Mouse (Mus musculus): ENCODE results near the gene Pnisr. TPM values are rescaled to one million over a fixed set of nuclear protein-coding genes. Genes with fewer than 3 reads are reported as not detected.

Gene Pnisr
- total RNA-seq (2021): 10 to 100 TPM; 62.2 to 88.1 TPM
- long read RNA-seq, experiment 1, full-length matches to known transcripts: 24 of 66 reads
- long read RNA-seq, experiment 1, partial matches to known transcripts: 17 of 66 reads
- long read RNA-seq, experiment 1, other reads (novel, unspliced or antisense): 25 of 66 reads
- long read RNA-seq, experiment 2, full-length matches to known transcripts: 26 of 96 reads
- long read RNA-seq, experiment 2, partial matches to known transcripts: 40 of 96 reads
- long read RNA-seq, experiment 2, other reads (novel, unspliced or antisense): 30 of 96 reads

DNA sequence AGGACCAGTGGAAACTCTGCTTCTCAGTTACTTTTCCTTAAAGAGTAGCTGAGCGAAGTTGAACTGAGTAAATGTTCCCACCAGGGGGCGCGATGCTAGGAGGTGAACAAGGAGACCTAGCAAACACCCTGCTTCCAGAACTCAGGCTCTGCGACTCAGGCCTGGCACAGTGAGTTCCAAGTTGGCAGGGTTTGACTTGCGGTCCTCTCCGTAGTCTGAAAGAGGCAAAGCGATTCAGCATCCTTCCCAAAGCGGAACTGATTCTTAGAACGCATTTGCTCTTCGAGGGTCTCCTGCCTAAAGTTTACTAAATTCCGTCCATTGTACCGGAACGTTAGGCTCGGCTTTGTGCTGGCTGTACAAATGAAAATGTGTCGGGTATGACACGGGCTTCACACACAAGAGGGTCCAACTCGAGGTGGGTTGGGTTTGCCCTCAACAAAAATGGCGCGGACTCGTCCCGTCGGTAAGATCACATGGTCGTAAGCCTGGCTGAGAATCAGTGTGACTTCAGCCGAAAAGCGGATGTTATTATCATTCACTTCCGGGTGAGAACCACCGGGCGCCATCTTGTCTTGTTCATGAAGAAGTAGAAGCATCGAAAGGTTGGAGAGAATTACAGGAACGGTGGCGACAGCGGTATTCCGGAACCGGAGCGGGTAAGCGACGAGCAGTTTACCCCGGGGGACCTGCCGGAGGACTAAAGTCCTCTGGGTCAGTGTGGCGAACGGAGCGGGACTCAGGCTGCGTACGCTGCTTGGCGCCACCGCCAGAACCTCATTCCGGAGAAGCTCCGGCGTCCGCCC is at the start of gene Pnisr:
Pnisr (plus strand) TSS at position 103 of the 806 bp plus-strand sequence.
- DNase-seq (ENCODE audit: low spot score in 2 of 2): peak; percentile 82 to 96

DNA sequence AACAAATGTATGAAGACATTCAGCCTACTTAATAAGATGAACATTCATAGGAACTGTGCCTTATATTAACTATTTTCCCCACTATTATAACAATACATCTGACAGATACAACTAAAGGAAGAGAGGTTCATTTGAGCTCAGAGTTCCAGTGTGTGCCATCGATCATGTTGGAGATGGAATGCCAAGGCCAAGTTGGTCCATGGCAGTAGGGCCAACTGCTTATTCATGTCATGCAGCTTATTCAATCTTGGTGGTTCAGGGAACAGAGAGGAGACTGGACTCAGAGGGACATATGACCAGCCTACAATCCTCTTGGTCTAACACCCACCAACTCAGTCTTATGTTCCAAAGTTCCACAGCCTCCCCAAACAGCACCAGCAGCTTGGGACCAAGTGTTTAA is 46.4 kb upstream of the Pnisr start:
- no peak for DNase-seq (ENCODE audit: low spot score in 2 of 2)

DNA sequence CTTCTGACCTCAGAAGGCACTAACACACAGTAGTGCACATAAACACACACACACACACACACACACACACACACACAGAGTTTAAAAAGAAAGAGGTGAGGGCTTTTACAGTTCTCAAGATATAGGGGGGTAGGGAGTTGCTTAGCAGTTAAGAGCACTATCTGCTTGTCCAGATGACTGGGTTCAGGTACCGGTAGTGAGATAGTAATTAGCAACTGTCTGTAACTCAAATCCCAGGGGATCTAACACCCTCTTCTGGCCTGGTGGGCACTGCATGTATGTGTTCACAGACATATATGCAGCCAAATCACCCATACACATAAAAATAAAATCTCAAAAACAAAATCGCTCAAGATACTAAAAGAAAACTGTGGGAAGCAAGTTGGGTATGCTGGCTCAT is 45.8 kb upstream of the Pnisr start:
- DNase-seq (ENCODE audit: low spot score in 2 of 2): no peak

DNA sequence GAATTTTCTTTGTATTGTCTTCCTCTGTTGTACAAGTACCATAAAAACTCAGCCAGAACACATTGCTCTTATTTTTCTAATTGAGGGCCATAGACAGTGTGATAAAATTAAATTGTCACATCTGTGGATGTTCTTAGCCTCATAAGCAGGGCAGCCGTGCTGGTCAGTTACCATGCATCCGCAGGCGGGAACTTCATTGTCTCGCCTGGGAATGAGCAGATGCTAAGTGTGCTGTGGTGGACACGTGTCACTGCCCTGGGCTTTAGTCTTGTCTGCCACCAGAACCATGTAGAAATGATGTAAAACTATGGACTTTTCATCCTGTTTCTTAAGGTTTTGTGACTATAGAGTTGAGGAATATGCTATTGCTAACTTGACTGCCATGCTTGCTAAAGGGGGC is 40.2 kb upstream of the Pnisr start:
- no peak for DNase-seq (ENCODE audit: low spot score in 2 of 2)

DNA sequence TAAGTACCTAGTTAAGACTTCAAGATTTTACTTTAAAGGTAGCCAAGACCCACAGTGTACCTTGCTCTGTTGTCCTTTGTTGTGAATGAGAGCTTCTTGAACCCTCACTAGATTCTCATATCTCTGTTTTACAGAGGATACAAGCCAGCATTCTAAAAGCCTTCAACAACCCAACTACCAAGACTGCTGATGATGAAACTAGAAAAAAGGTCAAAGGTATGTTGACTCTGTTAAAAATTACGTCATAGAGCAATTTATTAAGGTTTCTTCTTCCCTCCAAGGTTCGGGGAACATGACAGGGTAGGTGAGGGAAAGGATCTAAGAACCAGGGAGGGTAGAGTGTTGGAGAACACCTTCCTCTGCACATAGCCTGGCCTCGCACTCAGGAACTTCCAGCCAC is 36.8 kb upstream of the Pnisr start:
- DNase-seq (ENCODE audit: low spot score in 2 of 2): no peak

- no peak for DNase-seq (ENCODE audit: low spot score in 2 of 2)
Observed at GRCm38 (mm10) chr4:21812635-21813034, 34.7 kb upstream of the Pnisr start.

DNA sequence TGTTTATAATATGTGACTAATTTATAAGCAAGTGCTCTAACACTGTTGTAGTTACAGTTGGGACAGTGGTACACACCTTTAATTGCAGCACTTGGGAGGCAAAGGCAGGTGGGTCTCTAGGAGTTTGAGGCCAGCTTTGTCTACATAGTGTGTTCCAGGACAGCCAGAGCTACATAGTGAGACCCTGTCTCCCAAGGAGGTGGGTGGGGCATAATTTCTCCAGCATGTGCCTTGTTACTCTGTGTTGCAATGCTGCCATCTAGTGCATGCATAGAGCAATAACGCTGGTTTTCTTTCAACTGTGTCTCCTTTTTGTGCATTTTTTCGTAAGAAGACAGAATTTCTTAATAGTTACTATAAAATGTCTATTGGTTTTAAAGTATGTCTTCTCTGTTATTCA is 33.4 kb upstream of the Pnisr start:
- peak in 1 of 2 experiments; percentile 10 for DNase-seq (ENCODE audit: low spot score in 2 of 2)

DNA sequence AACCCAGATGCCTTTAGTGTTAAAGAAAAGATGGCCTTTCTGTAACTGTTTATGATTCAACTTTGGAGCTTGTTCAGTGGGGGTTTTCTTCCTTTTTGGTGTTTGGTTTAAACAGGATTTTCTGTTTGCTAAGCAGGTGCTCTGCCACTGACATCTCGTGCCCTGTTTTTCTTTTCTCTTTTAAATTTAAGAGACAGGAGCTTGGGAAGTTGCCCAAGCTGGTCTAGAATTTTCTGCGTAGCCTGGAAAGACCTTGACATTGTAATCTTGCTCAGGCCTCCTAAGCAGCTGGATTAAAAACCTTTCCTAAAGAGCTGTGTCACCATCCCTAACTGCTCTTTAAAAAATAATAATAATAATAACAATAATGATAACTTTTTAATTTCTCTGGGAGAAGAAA is 20.8 kb upstream of the Pnisr start:
- no peak for DNase-seq (ENCODE audit: low spot score in 2 of 2)

GRCm38 (mm10) chr4:21832844-21833243 is 14.5 kb upstream of the Pnisr start:
- DNase-seq (ENCODE audit: low spot score in 2 of 2): no peak

GRCm38 (mm10) chr4:21848287-21848630 is 876 bp downstream of the Pnisr start:
- peak; percentile 85 to 92 for DNase-seq (ENCODE audit: low spot score in 2 of 2)

GRCm38 (mm10) chr4:21857481-21857880 is 10.1 kb downstream of the Pnisr start:
- no peak for DNase-seq (ENCODE audit: low spot score in 2 of 2)

- no peak for DNase-seq (ENCODE audit: low spot score in 2 of 2)
Observed at GRCm38 (mm10) chr4:21865226-21865625, 17.8 kb downstream of the Pnisr start.

DNA sequence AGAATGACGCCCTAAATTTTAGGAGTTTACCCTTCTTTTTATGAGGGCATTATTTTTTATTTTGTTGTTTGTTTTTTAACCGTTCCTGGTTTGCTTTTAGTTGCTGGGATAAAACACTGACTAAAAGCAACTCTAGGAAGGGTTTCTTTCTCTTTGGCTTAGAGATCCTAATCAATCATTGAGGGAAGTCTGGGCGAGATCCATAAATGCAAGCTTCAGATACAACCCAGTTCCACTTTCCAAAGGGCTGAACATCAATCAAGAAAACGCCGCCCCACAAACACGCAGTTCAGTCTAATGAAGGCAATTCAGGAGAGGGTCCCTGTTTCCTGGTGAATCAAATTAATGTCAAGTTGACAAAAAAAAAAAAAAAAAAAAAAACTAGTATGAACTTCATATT is 31.4 kb downstream of the Pnisr start:
- no peak for DNase-seq (ENCODE audit: low spot score in 2 of 2)

DNA sequence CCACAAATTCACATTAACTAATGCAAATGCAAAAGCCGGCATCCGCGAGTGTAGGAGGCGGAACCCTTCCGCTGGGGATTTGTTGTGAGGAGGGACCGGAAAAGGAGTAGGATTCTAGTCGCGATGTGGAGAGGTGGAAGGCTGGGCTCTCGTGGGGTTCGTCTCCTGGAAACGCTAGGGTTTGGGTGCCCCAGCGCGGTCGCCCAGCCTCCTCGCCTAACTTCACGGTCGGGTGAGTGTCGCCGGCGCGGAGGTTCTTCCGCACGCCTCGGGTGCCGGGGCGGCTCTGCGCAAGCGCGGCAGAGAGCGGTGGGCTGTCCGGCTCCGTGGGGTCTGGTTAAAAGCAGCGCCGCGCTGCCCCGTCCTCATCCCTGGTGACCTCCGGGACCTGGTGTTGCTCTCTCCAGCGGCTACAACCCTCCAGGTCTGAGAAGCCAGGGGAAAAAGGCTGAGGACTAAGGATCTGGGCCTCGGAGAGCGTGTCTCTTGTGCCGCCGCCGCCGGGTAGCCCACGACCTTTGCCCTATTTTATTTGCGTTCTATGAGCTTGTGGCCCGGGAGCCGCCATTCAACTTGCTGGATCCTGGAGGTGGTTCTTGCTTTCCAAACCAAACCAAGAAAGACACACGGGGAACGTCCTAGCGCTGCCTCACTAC is 32.3 kb downstream of the Pnisr start, which contains the start of gene Coq3:
Coq3 (plus strand) TSS at position 109 of the 656 bp plus-strand sequence.
- DNase-seq (ENCODE audit: low spot score in 2 of 2): peak; percentile 52 to 76

- no peak for DNase-seq (ENCODE audit: low spot score in 2 of 2)
Observed at GRCm38 (mm10) chr4:21882806-21883205, 35.4 kb downstream of the Pnisr start.

- DNase-seq (ENCODE audit: low spot score in 2 of 2): no peak
Observed at GRCm38 (mm10) chr4:21885831-21886230, 38.4 kb downstream of the Pnisr start.

Other genes starting within 250 kb of the Pnisr start
- gene Prdm13, start 161.6 kb upstream of the Pnisr start, total RNA-seq (2021): not detected
- 10 to 100 TPM; 15.5 to 16.3 TPM for gene Ccnc, start 119.9 kb upstream of the Pnisr start, total RNA-seq (2021)
- gene Usp45, start 80.4 kb upstream of the Pnisr start, total RNA-seq (2021): 10 to 100 TPM; 14.1 to 18.6 TPM
- gene Tstd3, start 80.4 kb upstream of the Pnisr start, total RNA-seq (2021): 1 to 10 TPM; 7.3 to 9.5 TPM
- 10 to 100 TPM; 11.4 to 12.3 TPM for gene Coq3, start 32.1 kb downstream of the Pnisr start, total RNA-seq (2021)
- 1 to 10 TPM; 6.4 to 6.7 TPM for gene Faxc, start 83.7 kb downstream of the Pnisr start, total RNA-seq (2021)

All from gastrocnemius, postnatal 4 days (tissue).